Mouse (Mus musculus): ENCODE results near the gene Spag8. TPM values are rescaled to one million over a fixed set of nuclear protein-coding genes. Genes with fewer than 3 reads are reported as not detected.

Gene Spag8
- polyA plus RNA-seq, 1 experiment from 2014 or later, result 2.0 TPM

DNA sequence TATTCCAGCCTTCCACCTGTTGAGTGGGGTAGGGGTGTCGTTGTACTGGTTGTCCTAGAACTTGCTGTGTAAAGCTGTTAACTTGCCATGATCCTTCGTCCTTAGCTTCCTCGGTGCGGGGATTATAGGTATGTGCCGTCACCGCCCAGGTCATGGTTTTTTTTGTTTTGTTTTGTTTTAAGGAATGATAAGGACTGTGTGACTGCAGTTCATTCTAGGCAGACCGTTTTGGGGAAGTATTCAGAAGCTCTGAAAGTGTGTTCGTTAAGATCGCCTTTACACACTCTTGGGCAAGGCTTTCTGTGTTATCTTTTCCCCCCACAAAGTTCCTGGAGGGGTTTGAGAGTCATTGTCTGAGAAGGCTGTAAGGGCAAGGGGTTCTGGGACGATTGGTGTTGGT, 40.9 kb downstream of the Spag8 start:
- H3K9me3 ChIP-seq, result no peaks in the 10 kb centered on the region
- DNase-seq (ENCODE audit: low spot score), result no peak
- H3K4me1 ChIP-seq, result no peaks in the 10 kb centered on the region
- WGBS, result 47% methylated on average over 10 of the region's 10 CpGs
- H3K27me3 ChIP-seq (ENCODE audit: insufficient read depth, poor library complexity, severe bottlenecking), result no peaks in the 10 kb centered on the region
- H3K36me3 ChIP-seq, result no peaks in the 10 kb centered on the region
- no peak overlapping the region for H3K4me3 ChIP-seq
- H3K27ac ChIP-seq, result no peak overlapping the region

- no peak overlapping the region for H3K4me3 ChIP-seq
- 52% methylated on average over 9 of the region's 9 CpGs for WGBS
- no peak for DNase-seq (ENCODE audit: low spot score)
These were observed 48.4 kb downstream of the Spag8 start for GRCm38 (mm10) chr4:43604751-43605685.

GRCm38 (mm10) chr4:43604099-43604498, 49.3 kb downstream of the Spag8 start:
- Histone ChIP-seq H3K4me3 (no peak overlapping the region), H3K36me3 (no peaks in the 10 kb centered on the region), H3K9me3 (no peaks in the 10 kb centered on the region), H3K27ac (no peak overlapping the region), H3K27me3 (ENCODE audit: insufficient read depth, poor library complexity, severe bottlenecking) (no peaks in the 10 kb centered on the region), H3K4me1 (peaks cover 10% of the 10 kb centered on the region)
- DNase-seq (ENCODE audit: low spot score), result no peak
- 57% methylated on average over 3 of the region's 3 CpGs for WGBS

More at GRCm38 (mm10) chr4:43604751-43605685, 48.4 kb downstream of the Spag8 start:
- H3K4me1 ChIP-seq, result peaks cover 10% of the 10 kb centered on the region
- no peaks in the 10 kb centered on the region for H3K9me3 ChIP-seq
- no peaks in the 10 kb centered on the region for H3K36me3 ChIP-seq
- no peak overlapping the region for H3K27ac ChIP-seq
- H3K27me3 ChIP-seq (ENCODE audit: insufficient read depth, poor library complexity, severe bottlenecking), result no peaks in the 10 kb centered on the region

Small RNA genes lying within 50 kb of the gene (microRNA-seq; reads per million reads assigned to microRNA genes)
- not detected for gene Gm25262

Other genes with a start within 250 kb of the Spag8 start
- gene Fam166b, start 224.5 kb downstream of the Spag8 start, polyA plus RNA-seq (2016; fragmentation: Nextera tagmentation; extraction: Ambion mirVana), result not detected in 2 replicates
- gene Tesk1, start 211.7 kb downstream of the Spag8 start, polyA plus RNA-seq (2016; fragmentation: Nextera tagmentation; extraction: Ambion mirVana), result 5.0 and 6.3 TPM in 2 replicates
- 0.70 and 1.4 TPM in 2 replicates for gene Cd72, start 199.0 kb downstream of the Spag8 start, polyA plus RNA-seq (2016; fragmentation: Nextera tagmentation; extraction: Ambion mirVana)
- gene Sit1, start 169.9 kb downstream of the Spag8 start, polyA plus RNA-seq (2016; fragmentation: Nextera tagmentation; extraction: Ambion mirVana), result not detected in 2 replicates
- 67.2 and 71.7 TPM in 2 replicates for gene Ccdc107, start 160.7 kb downstream of the Spag8 start, polyA plus RNA-seq (2016; fragmentation: Nextera tagmentation; extraction: Ambion mirVana)
- 39.9 and 40.1 TPM in 2 replicates for gene Arhgef39, start 153.9 kb downstream of the Spag8 start, polyA plus RNA-seq (2016; fragmentation: Nextera tagmentation; extraction: Ambion mirVana)
- 1.4 and 1.7 TPM in 2 replicates for gene Car9, start 146.6 kb downstream of the Spag8 start, polyA plus RNA-seq (2016; fragmentation: Nextera tagmentation; extraction: Ambion mirVana)
- gene Tpm2, start 129.8 kb downstream of the Spag8 start, polyA plus RNA-seq (2016; fragmentation: Nextera tagmentation; extraction: Ambion mirVana), result 135 and 142 TPM in 2 replicates
- gene Creb3, start 91.3 kb downstream of the Spag8 start, polyA plus RNA-seq (2016; fragmentation: Nextera tagmentation; extraction: Ambion mirVana), result 63.8 and 68.8 TPM in 2 replicates
- gene Tln1, start 90.9 kb downstream of the Spag8 start, polyA plus RNA-seq (2016; fragmentation: Nextera tagmentation; extraction: Ambion mirVana), result 82.7 and 99.6 TPM in 2 replicates
- 20.9 and 29.7 TPM in 2 replicates for gene Rgp1, start 74.9 kb downstream of the Spag8 start, polyA plus RNA-seq (2016; fragmentation: Nextera tagmentation; extraction: Ambion mirVana)
- gene Gba2, start 74.7 kb downstream of the Spag8 start, polyA plus RNA-seq (2016; fragmentation: Nextera tagmentation; extraction: Ambion mirVana), result 22.8 and 27.6 TPM in 2 replicates
- gene Msmp, start 69.1 kb downstream of the Spag8 start, polyA plus RNA-seq (2016; fragmentation: Nextera tagmentation; extraction: Ambion mirVana), result 1.6 and 1.8 TPM in 2 replicates
- 5.5 and 5.6 TPM in 2 replicates for gene Npr2, start 21.7 kb downstream of the Spag8 start, polyA plus RNA-seq (2016; fragmentation: Nextera tagmentation; extraction: Ambion mirVana)
- 101 and 117 TPM in 2 replicates for gene Hint2, start 2.9 kb upstream of the Spag8 start, polyA plus RNA-seq (2016; fragmentation: Nextera tagmentation; extraction: Ambion mirVana)
- gene Tmem8b, start 15.4 kb upstream of the Spag8 start, polyA plus RNA-seq (2016; fragmentation: Nextera tagmentation; extraction: Ambion mirVana), result 2.7 and 3.3 TPM in 2 replicates
- 1.7 and 1.9 TPM in 2 replicates for gene Fam221b, start 15.6 kb upstream of the Spag8 start, polyA plus RNA-seq (2016; fragmentation: Nextera tagmentation; extraction: Ambion mirVana)
- not detected in 2 replicates for gene Olfr70, start 47.2 kb upstream of the Spag8 start, polyA plus RNA-seq (2016; fragmentation: Nextera tagmentation; extraction: Ambion mirVana)
- not detected in 2 replicates for gene Olfr71, start 56.7 kb upstream of the Spag8 start, polyA plus RNA-seq (2016; fragmentation: Nextera tagmentation; extraction: Ambion mirVana)
- 0.53 and 0.92 TPM in 2 replicates for gene Hrct1, start 73.6 kb upstream of the Spag8 start, polyA plus RNA-seq (2016; fragmentation: Nextera tagmentation; extraction: Ambion mirVana)
- gene Spaar, start 76.4 kb upstream of the Spag8 start, polyA plus RNA-seq (2016; fragmentation: Nextera tagmentation; extraction: Ambion mirVana), result 0.16 and 0.23 TPM in 2 replicates
- not detected in 2 replicates for gene Olfr159, start 117.4 kb upstream of the Spag8 start, polyA plus RNA-seq (2016; fragmentation: Nextera tagmentation; extraction: Ambion mirVana)
- not detected in 2 replicates for gene Olfr156, start 170.3 kb upstream of the Spag8 start, polyA plus RNA-seq (2016; fragmentation: Nextera tagmentation; extraction: Ambion mirVana)
- gene Olfr157, start 186.6 kb upstream of the Spag8 start, polyA plus RNA-seq (2016; fragmentation: Nextera tagmentation; extraction: Ambion mirVana), result 0.10 TPM in 1 of 2 replicates, not detected in the other
- not detected in 2 replicates for gene Olfr155, start 198.0 kb upstream of the Spag8 start, polyA plus RNA-seq (2016; fragmentation: Nextera tagmentation; extraction: Ambion mirVana)
- gene Reck, start 221.9 kb upstream of the Spag8 start, polyA plus RNA-seq (2016; fragmentation: Nextera tagmentation; extraction: Ambion mirVana), result 11.0 and 17.4 TPM in 2 replicates